Mouse (Mus musculus): ENCODE results near the gene Capns2. TPM values are rescaled to one million over a fixed set of nuclear protein-coding genes. Genes with fewer than 3 reads are reported as not detected.

The Capns2 gene
- total RNA-seq, 1 experiment from 2014 or later: not detected

- DNase-seq: no peak
Observed at GRCm38 (mm10) chr8:92906553-92906952, 5.3 kb downstream of the Capns2 start.

- DNase-seq: no peak
Observed at GRCm38 (mm10) chr8:92908448-92908847, 7.2 kb downstream of the Capns2 start.

GRCm38 (mm10) chr8:92911477-92911876, 10.3 kb downstream of the Capns2 start:
- no peak for DNase-seq

- no peak for DNase-seq
Observed at GRCm38 (mm10) chr8:92913396-92913795, 12.2 kb downstream of the Capns2 start.

GRCm38 (mm10) chr8:92916082-92916481, 14.9 kb downstream of the Capns2 start:
- no peak for DNase-seq

- DNase-seq: no peak
Observed at GRCm38 (mm10) chr8:92921768-92922167, 20.6 kb downstream of the Capns2 start.

- DNase-seq: no peak
Observed at GRCm38 (mm10) chr8:92928986-92929385, 27.8 kb downstream of the Capns2 start.

- no peak for DNase-seq
Observed at GRCm38 (mm10) chr8:92938056-92938455, 36.8 kb downstream of the Capns2 start.

GRCm38 (mm10) chr8:92949071-92949470, 47.9 kb downstream of the Capns2 start:
- no peak for DNase-seq

GRCm38 (mm10) chr8:92950639-92951371, 49.6 kb downstream of the Capns2 start:
- no peak for DNase-seq

Small RNAs within 50 kb of the gene (microRNA-seq; reads per million reads assigned to microRNA genes)
- gene Gm22151: 0 reads per million in 2 experiments

Other genes starting within 250 kb of the Capns2 start
- gene Irx6, start 227.1 kb upstream of the Capns2 start, total RNA-seq (2021): not detected in 2 replicates
- gene Mmp2, start 74.1 kb upstream of the Capns2 start, total RNA-seq (2021): 16.8 TPM in 2 replicates
- 1.4 and 2.3 TPM in 2 replicates for gene Lpcat2, start 46.1 kb upstream of the Capns2 start, total RNA-seq (2021)
- 5.5 and 10.4 TPM in 2 replicates for gene Slc6a2, start 58.7 kb downstream of the Capns2 start, total RNA-seq (2021)
- not detected in 2 replicates for gene Ces1a, start 146.8 kb downstream of the Capns2 start, total RNA-seq (2021)
- gene Ces1b, start 178.6 kb downstream of the Capns2 start, total RNA-seq (2021): 1.3 TPM in 1 of 2 replicates, not detected in the other
- gene Ces1c, start 229.9 kb downstream of the Capns2 start, total RNA-seq (2021): 19.1 TPM in 1 of 2 replicates, not detected in the other

All from adrenal gland, postnatal 25 days (tissue).